Mouse (Mus musculus): Measurements from ENCODE around the gene B4galt5.

Gene B4galt5

GRCm38 (mm10) chr2:167249591-167249990, 99.4 kb downstream of the B4galt5 start:
- DNase-seq: no peak
